In genomic region chr11:90802569-90803363, GRCm38 (mm10) we compare ENCODE assay signal across 15 mouse cellular contexts.
"Had no signal": no experiment of that assay in that cellular context is flagged by ENCODE, and none has a peak within 500 bp of the region (broad histone marks: within the 10 kb centered on the region; RNA-seq: fewer than 3 reads in every experiment).

No protein-coding gene starts in this region.

- H3K27ac ChIP-seq: kidney, postnatal 0 days; limb, embryonic 13.5 days; liver, embryonic 14.5 days; midbrain, embryonic 12.5 days; neural tube, embryonic 12.5 days had no signal

- H3K4me3 ChIP-seq: limb, embryonic 13.5 days; megakaryocyte, embryonic 14.5 days; midbrain, embryonic 12.5 days; neural tube, embryonic 12.5 days had no signal

- DNase-seq: kidney, adult 11 months; kidney, adult 9 months; kidney, postnatal 36 days; layer of hippocampus, adult 9-11 months; layer of hippocampus, postnatal 36 days; lung, adult 18-20 months; right cerebral cortex, postnatal 14 days; thymus, adult 18-20 months; thymus, postnatal 14 days had no signal

- H3K9me3 ChIP-seq: limb, embryonic 13.5 days; megakaryocyte, embryonic 14.5 days; midbrain, embryonic 12.5 days; neural tube, embryonic 12.5 days had no signal

- H3K36me3 ChIP-seq: limb, embryonic 13.5 days; midbrain, embryonic 12.5 days; neural tube, embryonic 12.5 days had no signal

- H3K4me1 ChIP-seq: limb, embryonic 13.5 days; midbrain, embryonic 12.5 days; neural tube, embryonic 12.5 days had no signal

- H3K9ac ChIP-seq: limb, embryonic 13.5 days; liver, embryonic 14.5 days; midbrain, embryonic 12.5 days; neural tube, embryonic 12.5 days had no signal

- H3K4me2 ChIP-seq: limb, embryonic 13.5 days; midbrain, embryonic 12.5 days; neural tube, embryonic 12.5 days had no signal

- H3K27me3 ChIP-seq: limb, embryonic 13.5 days; megakaryocyte, embryonic 14.5 days; midbrain, embryonic 12.5 days; neural tube, embryonic 12.5 days had no signal
